8 mouse cellular contexts compared by ENCODE assay signal in genomic region chr11:50236937-50237835, GRCm38 (mm10). TPM values are rescaled to one million over a fixed set of nuclear protein-coding genes. Genes with fewer than 3 reads are reported as not detected.
A peak's percentile ranks its signal among the peaks of the same experiment; 100 is the strongest.
DNase-seq lines count a peak whose midpoint lies in the region; ATAC-seq and TF ChIP-seq lines count a peak whose summit lies in the region.

No protein-coding gene starts in this region.

- peak; percentile 53 for DNase-seq in gastrocnemius, adult 2 months
- DNase-seq in gastrocnemius, postnatal 4 days (ENCODE audit: low spot score in 2 of 2), result no peak
- peak; percentile 63 for DNase-seq in CH12.LX (ENCODE audit: extremely low read depth)
- DNase-seq in forebrain, embryonic 14.5 days (ENCODE audit: low spot score), result no peak
- peak; percentile 63 for DNase-seq in stomach, postnatal 0 days (ENCODE audit: low spot score)
- DNase-seq in ovary, adult 18-20 months (ENCODE audit: low spot score), result no peak

- H3K4me3 ChIP-seq in gastrocnemius, adult 2 months, result peak overlapping the region; percentile 92
- H3K4me3 ChIP-seq in CH12.LX (replicated peaks in 1 of 3; ENCODE audit: low read depth in 2 of 3, low read length in 2 of 3, poor library complexity in 1 of 3), result peak overlapping the region; percentile 56 to 70 (median 64)
- H3K4me3 ChIP-seq in forebrain, embryonic 14.5 days (ENCODE audit: low read depth, low read length), result peak overlapping the region; percentile 55
- peak overlapping the region; percentile 60 for H3K4me3 ChIP-seq in limb, embryonic 13.5 days
- peak overlapping the region; percentile 63 for H3K4me3 ChIP-seq in stomach, postnatal 0 days (ENCODE audit: low read depth, low read length)

- H3K27me3 ChIP-seq in CH12.LX (replicated peaks), result no peaks in the 10 kb centered on the region
- H3K27me3 ChIP-seq in forebrain, embryonic 14.5 days (replicated peaks; ENCODE audit: control insufficient read depth, insufficient read depth, low read length), result no peaks in the 10 kb centered on the region
- peaks cover 37% of the 10 kb centered on the region for H3K27me3 ChIP-seq in limb, embryonic 13.5 days
- no peaks in the 10 kb centered on the region for H3K27me3 ChIP-seq in stomach, postnatal 0 days (ENCODE audit: control insufficient read depth, insufficient read depth, low read length)

- H3K79me2 ChIP-seq in CH12.LX (replicated peaks; ENCODE audit: control insufficient read depth, extremely low read depth, insufficient read depth, poor library complexity, severe bottlenecking), result no peaks in the 10 kb centered on the region

- no peak for TF ChIP-seq RAD21 in CH12.LX (IDR thresholded peaks at IDR 0.05; ENCODE audit: low read depth, low read length)

- no peaks in the 10 kb centered on the region for H3K9me3 ChIP-seq in CH12.LX (replicated peaks; ENCODE audit: low read length)
- H3K9me3 ChIP-seq in forebrain, embryonic 14.5 days (replicated peaks; ENCODE audit: control insufficient read depth, low read length), result no peaks in the 10 kb centered on the region
- no peaks in the 10 kb centered on the region for H3K9me3 ChIP-seq in limb, embryonic 13.5 days
- no peaks in the 10 kb centered on the region for H3K9me3 ChIP-seq in stomach, postnatal 0 days (ENCODE audit: control insufficient read depth, low read length)

- peak; percentile 31; the same call in 1 of the 2 replicates for TF ChIP-seq POLR2A in CH12.LX (IDR thresholded peaks at IDR 0.05; ENCODE audit: low read depth, low read length)

- H3K9ac ChIP-seq in CH12.LX (ENCODE audit: insufficient read depth, low read depth), result peak overlapping the region; percentile 2; the same call in 1 of the 2 replicates
- peak overlapping the region; percentile 60 for H3K9ac ChIP-seq in forebrain, embryonic 14.5 days (ENCODE audit: low read length)
- peak overlapping the region; percentile 60 for H3K9ac ChIP-seq in limb, embryonic 13.5 days
- peak overlapping the region; percentile 60 for H3K9ac ChIP-seq in stomach, postnatal 0 days (ENCODE audit: low read length)

- H3K27ac ChIP-seq in gastrocnemius, adult 2 months, result peak overlapping the region; percentile 71
- H3K27ac ChIP-seq in CH12.LX (ENCODE audit: insufficient read depth, low read depth), result no peak overlapping the region
- H3K27ac ChIP-seq in forebrain, embryonic 14.5 days (ENCODE audit: low read depth, low read length), result no peak overlapping the region
- no peak overlapping the region for H3K27ac ChIP-seq in limb, embryonic 13.5 days
- no peak overlapping the region; the same call in 1 of the 2 replicates for H3K27ac ChIP-seq in stomach, postnatal 0 days (replicated peaks)

- 1% methylated on average over 65 of the region's 66 CpGs for WGBS in forebrain, embryonic 14.5 days
- WGBS in limb, embryonic 13.5 days, result 2% methylated on average over 66 of the region's 66 CpGs
- WGBS in stomach, postnatal 0 days, result 3% methylated on average over 64 of the region's 66 CpGs

- peaks cover 29 to 40% of the 10 kb centered on the region in 2 experiments for H3K36me3 ChIP-seq in CH12.LX (replicated peaks in 1 of 2; ENCODE audit: control insufficient read depth in 1 of 2, insufficient read depth in 1 of 2, low read length in 1 of 2)
- peaks cover 33% of the 10 kb centered on the region for H3K36me3 ChIP-seq in forebrain, embryonic 14.5 days (ENCODE audit: control insufficient read depth, insufficient read depth, low read length)
- H3K36me3 ChIP-seq in limb, embryonic 13.5 days, result peaks cover 29% of the 10 kb centered on the region
- peaks cover 12% of the 10 kb centered on the region for H3K36me3 ChIP-seq in stomach, postnatal 0 days (ENCODE audit: control insufficient read depth, insufficient read depth, low read length)

- H3K4me1 ChIP-seq in CH12.LX (ENCODE audit: control insufficient read depth in 1 of 2, insufficient read depth in 2 of 2), result peaks cover 14 to 28% of the 10 kb centered on the region in 2 experiments
- H3K4me1 ChIP-seq in forebrain, embryonic 14.5 days (ENCODE audit: control insufficient read depth, insufficient read depth, low read length), result peaks cover 8% of the 10 kb centered on the region; the same call in 1 of the 2 replicates
- H3K4me1 ChIP-seq in limb, embryonic 13.5 days, result peaks cover 14% of the 10 kb centered on the region
- H3K4me1 ChIP-seq in stomach, postnatal 0 days (replicated peaks; ENCODE audit: control insufficient read depth, insufficient read depth), result 0 out of 2 replicates have a peak, but pooled peaks cover 4% of the 10 kb centered on the region

- H3K4me2 ChIP-seq in CH12.LX (ENCODE audit: insufficient read depth, low read depth, poor library complexity, severe bottlenecking), result peak overlapping the region; percentile 67
- H3K4me2 ChIP-seq in forebrain, embryonic 14.5 days (ENCODE audit: low read length), result peak overlapping the region; percentile 87
- H3K4me2 ChIP-seq in limb, embryonic 13.5 days (replicated peaks), result peak overlapping the region; percentile 92
- peak overlapping the region; percentile 97 for H3K4me2 ChIP-seq in stomach, postnatal 0 days (replicated peaks; ENCODE audit: low read depth)

- no peak for TF ChIP-seq EP300 in CH12.LX (IDR thresholded peaks at IDR 0.05; ENCODE audit: low read length)
- no peak for TF ChIP-seq EP300 in stomach, postnatal 0 days (optimal IDR thresholded peaks at IDR 0.05)

- TF ChIP-seq CTCF in gastrocnemius, adult 2 months (IDR thresholded peaks at IDR 0.05), result no peak
- TF ChIP-seq CTCF in CH12.LX (conservative IDR thresholded peaks at IDR 0.05 in 1 of 2, IDR thresholded peaks at IDR 0.05 in 1 of 2; ENCODE audit: low read depth in 2 of 2, low read length in 2 of 2), result no peak
- TF ChIP-seq CTCF in stomach, postnatal 0 days (IDR thresholded peaks at IDR 0.05; ENCODE audit: low read depth), result no peak

- in situ Hi-C loops in CH12.LX (cut with MboI; ENCODE audit: low pct_ligation_motif_present, low pct_unique_long_range_greater_than_20kb, low sequenced_read_pairs), result no loop called here

- peak; percentile 33 for ATAC-seq in forebrain, embryonic 14.5 days
- peak; percentile 67; the same call in 1 of the 2 replicates for ATAC-seq in limb, embryonic 13.5 days (ENCODE audit: low FRiP score, low read depth)
- ATAC-seq in stomach, postnatal 0 days (ENCODE audit: low FRiP score, low TSS enrichment), result peak; percentile 36
- ATAC-seq in megakaryocyte progenitor cell, adult 5-6 weeks (replicated peaks; ENCODE audit: poor library complexity), result no peak

- dilution Hi-C loops in CH12.LX (cut with MboI; ENCODE audit: extremely low pct_ligation_motif_present, extremely low pct_unique_long_range_greater_than_20kb, low sequenced_read_pairs), result no loop called here

- intact Hi-C loops in gastrocnemius, adult 2 months (cut with DNase I), result loop anchor here (1.0 kb wide), 1 partner anchor 127 kb away; no protein-coding TSS in a partner anchor

TF ChIP-seq in CH12.LX, 34 proteins besides CTCF, POLR2A, EP300 and RAD21 (continues in another document):
- TF ChIP-seq CHD1 (IDR thresholded peaks at IDR 0.05; ENCODE audit: low read depth, low read length) (no peak), BHLHE40 (IDR thresholded peaks at IDR 0.05; ENCODE audit: low read depth, low read length) (0 out of 2 replicates have a peak, but pooled peaks have one; percentile 8)

RNA-seq across cellular contexts. Expression of gene Ltc4s, which starts 1.2 kb away (rescaled TPM):
- 1 to 10 TPM; 2.1 to 3.2 TPM for total RNA-seq in gastrocnemius, adult 2 months (2021)
- 1 to 10 TPM; 5.7 to 7.3 TPM for total RNA-seq in gastrocnemius, postnatal 4 days (2021)
- total RNA-seq in CH12.LX (2012; rRNA removed) (1.1 and 1.4 TPM in 2 replicates), CH12.LX (2014; rRNA removed) (0.47 TPM in 1 of 2 replicates, not detected in the other)
- polyA plus RNA-seq in CH12.LX (2012; ENCODE audit: insufficient read length, low read depth), result 2.0 and 3.1 TPM in 2 replicates
- polyA plus RNA-seq in forebrain, embryonic 14.5 days (2014; fragmentation: Nextera tagmentation; extraction: Ambion mirVana), result 3.4 and 4.1 TPM in 2 replicates
- polyA plus RNA-seq in limb, embryonic 13.5 days (2015; fragmentation: Nextera tagmentation; extraction: Ambion mirVana), result 0.79 and 1.3 TPM in 2 replicates
- polyA plus RNA-seq in stomach, postnatal 0 days (2015; fragmentation: Nextera tagmentation; extraction: Ambion mirVana), result 13.2 and 13.8 TPM in 2 replicates
- total RNA-seq in megakaryocyte progenitor cell, adult 5-6 weeks (2015), result 0.74 and 1.1 TPM in 2 replicates
- total RNA-seq in megakaryocyte progenitor cell, adult 5-6 weeks (2017), result 1.4 TPM in 1 of 2 replicates, not detected in the other

RNA-seq across cellular contexts. Expression of gene Mgat4b, which starts 26.5 kb away (rescaled TPM):
- 10 to 100 TPM; 33.9 to 40.7 TPM for total RNA-seq in gastrocnemius, adult 2 months (2021)
- 10 to 100 TPM; 37.0 to 40.1 TPM for total RNA-seq in gastrocnemius, postnatal 4 days (2021)
- total RNA-seq in CH12.LX (2012; rRNA removed) (12.8 and 16.2 TPM in 2 replicates), CH12.LX (2014; rRNA removed) (4.2 and 4.6 TPM in 2 replicates)
- polyA plus RNA-seq in CH12.LX (2012; ENCODE audit: insufficient read length, low read depth), result 27.2 and 27.4 TPM in 2 replicates
- polyA plus RNA-seq in forebrain, embryonic 14.5 days (2014; fragmentation: Nextera tagmentation; extraction: Ambion mirVana), result 15.2 and 18.9 TPM in 2 replicates
- polyA plus RNA-seq in limb, embryonic 13.5 days (2015; fragmentation: Nextera tagmentation; extraction: Ambion mirVana), result 17.1 and 20.5 TPM in 2 replicates
- 30.8 and 32.6 TPM in 2 replicates for polyA plus RNA-seq in stomach, postnatal 0 days (2015; fragmentation: Nextera tagmentation; extraction: Ambion mirVana)
- 17.4 and 18.9 TPM in 2 replicates for total RNA-seq in megakaryocyte progenitor cell, adult 5-6 weeks (2015)
- total RNA-seq in megakaryocyte progenitor cell, adult 5-6 weeks (2017), result 10.8 and 16.2 TPM in 2 replicates

RNA-seq across cellular contexts. Expression of gene Sqstm1, which starts 26.6 kb away (rescaled TPM):
- 100 to 1,000 TPM; 376 to 655 TPM for total RNA-seq in gastrocnemius, adult 2 months (2021)
- 100 to 1,000 TPM; 204 to 225 TPM for total RNA-seq in gastrocnemius, postnatal 4 days (2021)
- 311 and 456 TPM in 2 replicates for total RNA-seq in CH12.LX (2012; rRNA removed)
- total RNA-seq in CH12.LX (2014; rRNA removed), result 198 and 202 TPM in 2 replicates
- polyA plus RNA-seq in CH12.LX (2012; ENCODE audit: insufficient read length, low read depth), result 579 and 599 TPM in 2 replicates
- 263 and 276 TPM in 2 replicates for polyA plus RNA-seq in forebrain, embryonic 14.5 days (2014; fragmentation: Nextera tagmentation; extraction: Ambion mirVana)
- 214 TPM in 2 replicates for polyA plus RNA-seq in limb, embryonic 13.5 days (2015; fragmentation: Nextera tagmentation; extraction: Ambion mirVana)
- 211 and 220 TPM in 2 replicates for polyA plus RNA-seq in stomach, postnatal 0 days (2015; fragmentation: Nextera tagmentation; extraction: Ambion mirVana)
- 42.7 and 49.3 TPM in 2 replicates for total RNA-seq in megakaryocyte progenitor cell, adult 5-6 weeks (2015)
- total RNA-seq in megakaryocyte progenitor cell, adult 5-6 weeks (2017), result 207 and 220 TPM in 2 replicates

RNA-seq across cellular contexts. Expression of gene Maml1, which starts 54.9 kb away (rescaled TPM):
- 1 to 10 TPM; 6.6 to 7.1 TPM for total RNA-seq in gastrocnemius, adult 2 months (2021)
- 10 to 100 TPM; 17.9 to 19.0 TPM for total RNA-seq in gastrocnemius, postnatal 4 days (2021)
- total RNA-seq in CH12.LX (2012; rRNA removed), result 4.3 and 5.4 TPM in 2 replicates
- 1.3 and 2.2 TPM in 2 replicates for total RNA-seq in CH12.LX (2014; rRNA removed)
- 8.4 and 9.7 TPM in 2 replicates for polyA plus RNA-seq in CH12.LX (2012; ENCODE audit: insufficient read length, low read depth)
- 5.4 and 5.8 TPM in 2 replicates for polyA plus RNA-seq in forebrain, embryonic 14.5 days (2014; fragmentation: Nextera tagmentation; extraction: Ambion mirVana)
- polyA plus RNA-seq in limb, embryonic 13.5 days (2015; fragmentation: Nextera tagmentation; extraction: Ambion mirVana), result 7.5 and 8.1 TPM in 2 replicates
- polyA plus RNA-seq in stomach, postnatal 0 days (2015; fragmentation: Nextera tagmentation; extraction: Ambion mirVana), result 2.4 TPM in 2 replicates
- 14.2 and 15.9 TPM in 2 replicates for total RNA-seq in megakaryocyte progenitor cell, adult 5-6 weeks (2015)
- 4.1 and 4.2 TPM in 2 replicates for total RNA-seq in megakaryocyte progenitor cell, adult 5-6 weeks (2017)

Comparison
In these comparisons a context has a peak if more than half of its experiments do, and no peak if none do; other contexts are left out.
1. DNase-seq: peak in gastrocnemius, adult 2 months (single experiment), CH12.LX (single experiment) and stomach, postnatal 0 days (single experiment); none in gastrocnemius, postnatal 4 days (0 of 2), forebrain, embryonic 14.5 days (single experiment) and ovary, adult 18-20 months (single experiment).
2. H3K9ac ChIP-seq: peak in every context shown above with its lines; median percentile 60 in forebrain, embryonic 14.5 days; 60 in limb, embryonic 13.5 days; 60 in stomach, postnatal 0 days; 2 in CH12.LX.
3. Peak in every context shown above with its lines, with median percentiles within 50 percentile points of each other: H3K4me3 ChIP-seq and H3K4me2 ChIP-seq.